Mouse (Mus musculus) embryonic facial prominence, embryonic 13.5 days (tissue): ENCODE data around the gene Anks6. TPM values are rescaled to one million over a fixed set of nuclear protein-coding genes. Genes with fewer than 3 reads are reported as not detected.

ENCODE experiments used
- ATAC-seq: fragments of 200-750 bp; cut with Nextera tagmentation; 2 replicates; pipeline ENCODE4 v1.8.0; 2017; ENCODE audit warnings: low read depth; ENCODE audit not compliant: insufficient number of reproducible peaks, insufficient read depth, low FRiP score, low TSS enrichment
- H3K27ac ChIP-seq: fragments of 300-500 bp; sonication (generic); 2 replicates; pipeline ENCODE4 v1.5.1; 2015; ENCODE audit warnings: moderate library complexity, mild to moderate bottlenecking, inconsistent platforms
- H3K27me3 ChIP-seq: fragments of 300-500 bp; sonication (generic); 2 replicates; pipeline ENCODE4 v1.6.1; 2015; ENCODE audit warnings: mild to moderate bottlenecking, inconsistent platforms
- H3K36me3 ChIP-seq: fragments of 300-500 bp; sonication (generic); 2 replicates; pipeline ENCODE4 v1.6.1; 2015; ENCODE audit warnings: mild to moderate bottlenecking, inconsistent platforms
- H3K4me1 ChIP-seq: fragments of 300-500 bp; sonication (generic); 2 replicates; pipeline ENCODE4 v1.6.1; 2015; ENCODE audit warnings: inconsistent platforms
- H3K4me2 ChIP-seq: fragments of 300-500 bp; sonication (generic); 2 replicates; pipeline ENCODE4 v1.6.1; 2015; ENCODE audit warnings: moderate library complexity, mild to moderate bottlenecking, inconsistent platforms
- H3K4me3 ChIP-seq: fragments of 300-500 bp; sonication (generic); 2 replicates; pipeline ENCODE4 v1.5.1; 2015; ENCODE audit warnings: mild to moderate bottlenecking, inconsistent platforms
- H3K9ac ChIP-seq: fragments of 300-500 bp; sonication (generic); 2 replicates; pipeline ENCODE4 v1.6.1; 2015; ENCODE audit warnings: mild to moderate bottlenecking, inconsistent platforms
- H3K9me3 ChIP-seq: fragments of 300-500 bp; sonication (generic); 2 replicates; pipeline ENCODE4 v1.6.1; 2016; ENCODE audit warnings: inconsistent platforms
- WGBS: fragments of 180-500 bp; shearing (Covaris S2); methylation state at CpG from one replicate; pipeline ENCODE4 v1.1.7; 2015; ENCODE audit warnings: mixed read lengths; 5-methylcytosine and 5-hydroxymethylcytosine counted together
- polyA plus RNA-seq: library from polyadenylated mRNA; unstranded; fragments of >200 nt; fragmentation: Nextera tagmentation; extraction: Ambion mirVana; gene quantifications from 2 replicates; pipeline ENCODE4 v1.2.1, GENCODE M21; 2015

Anks6 gene
- polyA plus RNA-seq = 5.3 and 6.0 TPM in 2 replicates

DNA sequence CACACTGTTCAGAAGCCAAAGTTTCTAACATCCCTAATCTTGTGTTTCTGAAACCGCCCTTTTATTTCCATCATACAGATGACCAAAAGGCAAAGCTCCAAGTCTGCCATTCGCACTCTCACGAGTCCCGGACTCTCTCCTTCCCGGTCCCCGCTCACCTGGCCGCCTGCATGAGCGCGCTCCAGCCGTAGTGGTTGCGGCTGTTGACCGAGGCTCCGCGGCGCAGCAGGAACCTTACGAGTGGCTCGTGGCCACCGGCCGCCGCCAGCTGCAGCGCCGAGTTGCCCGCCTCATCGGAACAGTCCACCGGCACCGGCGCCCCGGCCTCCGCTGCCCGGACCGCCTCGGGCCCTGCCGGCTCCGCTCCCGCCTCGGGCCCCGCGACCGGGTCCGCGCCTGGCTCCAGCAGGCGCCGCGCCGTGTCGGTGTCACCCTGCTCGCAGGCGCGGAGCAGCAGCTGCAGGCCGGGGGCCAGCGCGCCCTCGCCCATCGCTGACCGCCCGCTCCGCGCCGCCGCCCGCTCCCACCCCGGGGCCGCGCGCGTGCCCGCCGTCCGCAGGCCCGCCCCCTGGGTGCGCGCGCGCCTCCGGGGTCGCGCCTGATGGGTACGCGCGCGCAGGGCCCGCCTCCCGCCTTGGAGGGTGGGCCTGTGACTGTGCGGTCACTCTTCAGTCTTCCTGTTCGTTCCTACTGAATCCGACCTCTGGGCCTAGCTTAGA, at the start of gene Anks6:
Gene Anks6, minus strand, starts transcription at position 637 of the 719 bp plus-strand sequence.
- H3K4me3 ChIP-seq = peak within 1 kb of the TSS; percentile 80
- H3K27me3 ChIP-seq = no peaks in the 10 kb centered on the region
- H3K4me2 ChIP-seq = peak within 1 kb of the TSS; percentile 68
- H3K4me1 ChIP-seq = peaks cover 11% of the 10 kb centered on the region
- peak within 1 kb of the TSS; percentile 39 for H3K27ac ChIP-seq
- no peaks in the 10 kb centered on the region for H3K9me3 ChIP-seq
- peak; percentile 87 for ATAC-seq
- whole genome bisulfite sequencing = under 1% methylated on average over 45 of the region's 86 CpGs
- H3K9ac ChIP-seq = peak within 1 kb of the TSS; percentile 88
- no peaks in the 10 kb centered on the region for H3K36me3 ChIP-seq

DNA sequence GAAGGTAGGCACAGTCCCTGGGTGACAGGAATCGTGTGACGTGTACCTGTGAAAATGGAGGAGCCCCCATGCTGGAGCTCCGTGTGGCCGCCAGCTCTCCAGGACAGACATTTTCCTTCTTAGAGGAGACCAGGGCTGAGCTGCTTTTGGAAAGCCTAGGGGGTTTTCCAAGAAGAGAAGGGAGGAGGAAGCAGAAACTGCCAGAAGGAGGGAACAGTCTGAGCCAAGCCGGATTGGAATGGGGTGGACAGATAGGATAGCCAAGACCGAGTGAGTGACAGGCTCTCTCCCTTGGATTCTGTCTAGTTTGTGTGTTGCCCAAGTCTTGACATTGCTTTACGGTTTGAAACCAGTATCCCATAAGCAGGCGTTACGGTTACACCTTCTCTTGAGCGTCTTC, 46.3 kb upstream of the Anks6 start:
- ATAC-seq = no peak
- WGBS = 91% methylated on average over 10 of the region's 10 CpGs
- H3K27ac ChIP-seq = no peak overlapping the region
- no peak overlapping the region for H3K9ac ChIP-seq
- no peaks in the 10 kb centered on the region for H3K27me3 ChIP-seq
- H3K4me2 ChIP-seq = no peak overlapping the region
- H3K9me3 ChIP-seq = no peaks in the 10 kb centered on the region
- no peaks in the 10 kb centered on the region for H3K4me1 ChIP-seq
- no peak overlapping the region for H3K4me3 ChIP-seq
- H3K36me3 ChIP-seq = no peaks in the 10 kb centered on the region

DNA sequence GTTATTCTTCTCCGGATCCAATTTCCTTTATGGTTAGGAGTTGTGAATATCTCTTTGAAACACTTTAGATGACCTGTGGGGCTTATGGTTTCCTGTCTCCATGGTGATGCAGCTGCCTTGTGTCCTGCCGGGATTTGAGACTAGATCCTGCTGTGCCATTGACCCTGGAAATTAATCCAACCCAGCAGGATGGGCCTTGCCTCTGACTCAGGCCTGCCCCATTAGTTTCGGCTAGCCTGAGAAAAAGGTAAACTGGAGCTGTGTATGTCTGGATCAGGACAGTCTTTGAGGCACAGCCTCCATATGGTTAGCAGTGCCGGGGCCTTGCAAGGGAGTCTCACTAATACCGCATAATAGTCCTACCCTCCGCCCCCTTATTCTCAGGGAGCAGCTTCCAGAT, 36.4 kb upstream of the Anks6 start:
- 29% methylated on average over 6 of the region's 6 CpGs for WGBS
- Histone ChIP-seq H3K4me1 (peaks cover 12% of the 10 kb centered on the region), H3K9me3 (no peaks in the 10 kb centered on the region), H3K9ac (no peak overlapping the region), H3K27ac (no peak overlapping the region), H3K4me3 (no peak overlapping the region), H3K4me2 (no peak overlapping the region), H3K36me3 (no peaks in the 10 kb centered on the region), H3K27me3 (peaks cover 50% of the 10 kb centered on the region)
- ATAC-seq = no peak

DNA sequence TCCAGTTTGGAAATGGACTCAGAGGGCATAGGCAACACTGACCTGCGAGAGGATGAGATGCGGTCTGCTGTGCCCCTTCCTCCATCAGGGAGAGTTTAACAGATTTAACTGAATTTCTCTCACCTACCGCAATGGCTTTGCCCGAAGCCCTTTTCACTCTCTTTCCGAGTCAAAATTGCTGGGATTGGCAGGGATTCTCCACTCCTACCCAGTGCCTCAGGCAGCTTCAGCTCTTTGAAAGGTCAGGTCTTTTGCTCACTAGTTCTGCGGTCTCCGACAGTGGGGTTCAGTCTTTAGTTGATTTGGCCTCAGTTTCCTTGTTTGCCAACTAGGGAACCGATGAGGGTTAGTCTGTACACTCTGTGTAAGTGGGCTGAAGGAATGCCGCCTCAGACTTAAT, 35.9 kb upstream of the Anks6 start:
- Histone ChIP-seq H3K36me3 (no peaks in the 10 kb centered on the region), H3K9ac (no peak overlapping the region), H3K27me3 (peaks cover 50% of the 10 kb centered on the region), H3K27ac (no peak overlapping the region), H3K4me1 (peaks cover 12% of the 10 kb centered on the region), H3K4me3 (peak overlapping the region; percentile 68; the same call in 1 of the 2 replicates), H3K4me2 (no peak overlapping the region; the same call in 1 of the 2 replicates), H3K9me3 (no peaks in the 10 kb centered on the region)
- no peak for ATAC-seq
- 20% methylated on average over 9 of the region's 9 CpGs for WGBS

DNA sequence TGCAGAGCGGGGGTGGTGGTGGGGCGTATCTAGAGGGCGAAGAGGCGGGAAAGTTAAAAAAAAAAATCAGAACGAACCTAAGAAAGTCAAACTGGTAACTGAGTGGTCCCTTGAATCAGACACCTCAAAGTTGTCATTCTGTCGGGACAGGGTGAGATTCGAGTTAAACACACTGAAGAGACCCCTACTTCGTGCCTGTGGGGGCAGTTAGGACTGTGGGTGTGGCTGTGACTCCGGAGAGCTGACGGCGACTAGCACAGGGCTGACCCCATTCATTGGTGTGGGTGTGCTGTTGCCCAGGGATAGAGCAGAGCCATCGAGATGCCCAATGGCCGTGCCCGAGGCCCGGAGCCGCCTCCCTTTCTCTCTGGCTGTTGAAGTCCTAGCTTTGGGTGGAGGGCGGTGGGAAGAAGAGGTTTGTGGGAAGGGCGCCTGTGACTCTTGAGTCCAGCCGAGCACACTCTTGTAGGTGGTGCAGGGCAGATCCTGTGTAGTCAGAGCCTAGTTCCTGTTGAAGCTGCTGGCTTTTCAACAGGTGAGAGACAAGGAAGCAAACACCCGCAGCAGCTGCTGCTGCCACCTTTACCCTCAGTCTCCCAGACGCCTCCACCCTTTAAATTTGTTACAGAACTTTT, 35.3 kb upstream of the Anks6 start:
- WGBS = 1% methylated on average over 21 of the region's 21 CpGs
- Histone ChIP-seq H3K9me3 (no peaks in the 10 kb centered on the region), H3K4me2 (peak overlapping the region; percentile 100), H3K27me3 (peaks cover 50% of the 10 kb centered on the region), H3K27ac (no peak overlapping the region), H3K4me1 (peaks cover 12% of the 10 kb centered on the region), H3K4me3 (peak overlapping the region; percentile 68), H3K36me3 (no peaks in the 10 kb centered on the region), H3K9ac (peak overlapping the region; percentile 72)
- no peak for ATAC-seq

DNA sequence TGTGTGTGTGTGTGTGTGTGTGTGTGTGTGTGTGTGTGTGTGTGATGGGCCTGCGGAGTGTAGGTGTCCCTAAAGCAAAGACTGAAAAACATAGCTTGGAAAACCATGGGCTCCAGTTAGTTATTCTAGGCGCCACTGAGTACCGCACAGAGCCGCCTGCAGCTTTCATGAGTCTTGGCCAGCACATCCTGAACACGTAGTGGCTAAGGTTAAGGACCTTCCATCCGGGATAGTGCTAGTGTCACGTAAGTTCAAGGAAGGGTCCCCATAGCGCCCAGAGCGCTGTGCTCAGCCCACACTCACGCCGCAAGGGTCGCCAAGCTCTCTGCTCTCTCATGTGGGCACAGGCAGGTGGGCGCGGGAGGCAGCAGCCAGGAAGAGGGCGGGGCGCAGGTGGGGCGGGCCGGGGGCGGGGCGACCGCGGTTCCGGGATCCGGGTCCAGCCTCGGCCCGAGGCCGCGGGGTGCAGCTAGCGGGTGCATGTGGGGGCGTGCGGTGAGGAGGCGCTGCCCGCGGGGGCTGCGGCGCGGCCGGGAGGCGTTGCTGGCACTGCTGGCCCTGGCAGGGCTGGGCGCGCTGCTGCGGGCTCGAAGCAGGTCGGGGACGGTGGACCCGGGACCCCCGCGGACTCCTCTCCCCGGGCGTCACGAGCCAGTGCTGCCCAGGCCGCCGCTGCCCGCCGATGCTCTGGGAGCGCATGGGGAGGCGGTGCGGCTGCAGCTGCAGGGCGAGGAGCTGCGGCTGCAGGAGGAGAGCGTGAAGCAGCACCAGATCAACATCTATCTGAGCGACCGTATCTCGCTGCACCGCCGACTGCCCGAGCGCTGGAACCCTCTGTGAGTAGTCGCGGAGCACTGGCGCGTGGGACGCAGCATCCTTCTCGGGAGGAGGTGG, 34.5 kb upstream of the Anks6 start, which contains the start of gene Galnt12:
Gene Galnt12, plus strand, starts transcription at position 417 of the 894 bp plus-strand sequence.
- under 1% methylated on average over 67 of the region's 74 CpGs for WGBS
- Histone ChIP-seq H3K27me3 (peaks cover 50% of the 10 kb centered on the region), H3K27ac (no peak within 1 kb of the TSS), H3K36me3 (no peaks in the 10 kb centered on the region), H3K9ac (peak within 1 kb of the TSS; percentile 72), H3K4me2 (peak within 1 kb of the TSS; percentile 100), H3K4me1 (peaks cover 12% of the 10 kb centered on the region), H3K9me3 (no peaks in the 10 kb centered on the region), H3K4me3 (peak within 1 kb of the TSS; percentile 68)
- peak; percentile 43; the same call in 1 of the 2 replicates for ATAC-seq

DNA sequence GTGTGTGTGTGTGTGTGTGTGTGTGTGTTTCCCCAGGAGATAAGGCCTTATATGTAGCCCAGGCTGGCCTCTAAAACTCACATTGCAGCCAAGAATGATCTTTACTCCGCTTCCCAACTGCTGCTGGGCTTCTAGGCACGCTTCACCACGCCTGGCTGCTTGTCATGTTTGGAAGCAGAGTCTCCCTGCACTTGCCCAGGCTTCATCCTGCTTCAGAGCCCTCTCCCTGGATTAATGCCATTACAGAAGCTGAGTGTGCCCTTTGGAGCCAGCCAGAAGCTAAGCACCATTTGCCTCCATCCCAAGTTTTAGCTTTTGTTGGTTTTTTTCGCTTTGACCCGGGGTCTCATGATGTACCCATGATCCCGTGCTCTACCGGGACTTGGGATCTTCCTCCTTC, 31.4 kb upstream of the Anks6 start:
- Histone ChIP-seq H3K9ac (no peak overlapping the region), H3K36me3 (no peaks in the 10 kb centered on the region), H3K27me3 (peaks cover 34% of the 10 kb centered on the region), H3K4me2 (no peak overlapping the region), H3K4me3 (no peak overlapping the region), H3K27ac (no peak overlapping the region), H3K9me3 (no peaks in the 10 kb centered on the region), H3K4me1 (peaks cover 12% of the 10 kb centered on the region)
- ATAC-seq = no peak
- WGBS = 88% methylated on average over 7 of the region's 7 CpGs

DNA sequence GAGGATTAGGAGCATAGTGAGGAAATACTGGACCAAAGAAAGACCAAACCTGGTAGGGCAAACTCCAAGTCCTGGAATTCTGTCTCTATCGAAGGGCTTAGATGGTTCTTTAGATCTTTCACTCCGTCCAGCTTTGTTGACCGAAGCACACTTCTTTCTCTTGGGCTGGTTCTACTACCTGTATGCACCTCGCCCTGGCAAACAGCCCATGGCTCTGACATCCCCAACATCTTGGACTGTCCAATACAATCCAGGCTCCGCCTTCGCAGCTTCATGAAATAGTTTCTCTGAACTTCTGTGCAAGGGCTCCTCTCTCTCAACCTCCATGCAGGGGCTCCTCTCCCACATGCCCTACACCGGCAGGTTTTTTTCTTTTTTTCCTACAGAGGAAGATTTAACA, 26.6 kb upstream of the Anks6 start:
- no peak overlapping the region for H3K4me3 ChIP-seq
- no peak overlapping the region for H3K9ac ChIP-seq
- no peak overlapping the region for H3K27ac ChIP-seq
- no peaks in the 10 kb centered on the region for H3K4me1 ChIP-seq
- no peak overlapping the region for H3K4me2 ChIP-seq
- H3K27me3 ChIP-seq = no peaks in the 10 kb centered on the region
- H3K36me3 ChIP-seq = no peaks in the 10 kb centered on the region
- no peaks in the 10 kb centered on the region for H3K9me3 ChIP-seq
- no peak for ATAC-seq
- WGBS = 89% methylated on average over 7 of the region's 7 CpGs

DNA sequence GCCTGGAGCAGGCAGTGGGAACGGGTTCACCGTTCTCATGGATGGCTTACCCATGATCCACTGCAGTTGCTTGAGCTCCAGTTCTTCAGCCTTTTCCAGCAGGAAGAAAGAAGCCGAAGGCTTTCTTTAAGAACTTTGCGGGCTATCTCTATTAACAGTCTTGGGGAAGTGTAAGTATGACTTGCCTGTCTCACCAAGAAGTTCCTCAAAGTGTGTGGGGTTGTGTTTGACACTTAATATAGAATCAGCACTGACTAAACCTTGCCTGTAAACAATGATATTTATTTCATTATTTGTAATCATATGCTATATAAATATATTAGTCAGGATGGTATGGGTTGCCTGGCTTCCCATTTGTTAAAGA, 23.4 kb upstream of the Anks6 start:
- Histone ChIP-seq H3K27ac (no peak overlapping the region), H3K9me3 (no peaks in the 10 kb centered on the region), H3K9ac (no peak overlapping the region), H3K27me3 (no peaks in the 10 kb centered on the region), H3K4me1 (no peaks in the 10 kb centered on the region), H3K4me3 (no peak overlapping the region), H3K4me2 (no peak overlapping the region), H3K36me3 (no peaks in the 10 kb centered on the region)
- no peak for ATAC-seq
- 94% methylated on average over 4 of the region's 4 CpGs for WGBS

DNA sequence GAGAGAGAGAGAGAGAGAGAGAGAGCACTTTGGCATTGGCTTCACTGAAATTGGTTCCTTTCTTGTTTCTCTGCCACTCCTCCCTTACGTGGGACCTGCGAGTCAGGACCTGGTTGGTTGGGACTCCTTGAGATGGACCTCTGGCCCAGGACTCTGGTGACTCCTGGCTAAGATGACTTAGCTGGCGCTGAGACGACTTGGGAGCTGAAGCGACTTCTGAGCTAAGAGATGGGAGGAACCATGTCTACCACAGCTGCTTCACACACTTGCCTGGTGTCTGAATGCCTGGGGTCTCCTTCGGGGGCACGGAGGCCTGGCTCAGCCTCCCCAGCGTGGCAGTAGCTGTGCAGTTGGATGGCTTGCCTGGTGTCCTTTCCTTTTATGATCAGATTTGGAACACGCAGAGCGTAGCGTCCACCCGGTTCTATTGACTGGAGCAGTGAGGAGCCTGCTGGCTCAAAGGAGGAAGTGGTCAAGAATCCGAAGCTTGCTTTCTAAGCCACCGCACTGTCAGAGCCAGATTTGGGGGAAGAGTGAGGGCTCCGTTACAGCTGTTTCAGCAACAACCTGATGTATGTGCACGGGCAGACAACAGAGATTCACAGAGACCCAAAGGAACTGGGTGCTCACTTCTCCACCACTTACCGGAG, 22.9 kb upstream of the Anks6 start:
- 88% methylated on average over 17 of the region's 17 CpGs for WGBS

DNA sequence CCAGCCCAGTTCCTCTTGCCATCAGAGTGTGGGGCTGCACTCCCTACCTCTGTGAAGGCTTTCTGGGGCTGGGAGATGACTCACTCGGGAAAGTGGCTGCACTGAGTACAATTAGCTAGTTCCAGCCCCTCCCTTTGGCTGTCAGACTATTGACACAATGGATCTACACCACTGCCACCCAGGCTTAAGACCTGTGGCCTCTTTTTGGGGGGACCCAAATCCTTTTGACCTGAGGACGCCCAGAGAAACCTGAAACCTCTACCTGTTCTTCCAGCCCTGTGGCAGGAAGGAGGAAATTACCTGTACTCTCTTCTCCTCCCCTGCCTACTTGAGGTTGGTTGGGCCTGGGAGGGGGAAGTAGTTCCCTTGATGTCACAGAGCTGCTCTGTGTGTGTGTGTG, 17.8 kb upstream of the Anks6 start:
- Histone ChIP-seq H3K4me1 (no peaks in the 10 kb centered on the region), H3K9me3 (no peaks in the 10 kb centered on the region), H3K9ac (no peak overlapping the region), H3K4me3 (no peak overlapping the region), H3K36me3 (no peaks in the 10 kb centered on the region), H3K27me3 (no peaks in the 10 kb centered on the region), H3K27ac (no peak overlapping the region), H3K4me2 (no peak overlapping the region)
- WGBS = 35% methylated on average over 2 of the region's 2 CpGs
- no peak for ATAC-seq

More for the DNA sequence above, 22.9 kb upstream of the Anks6 start:
- no peak for ATAC-seq
- Histone ChIP-seq H3K27ac (no peak overlapping the region), H3K36me3 (no peaks in the 10 kb centered on the region), H3K4me2 (no peak overlapping the region), H3K27me3 (no peaks in the 10 kb centered on the region), H3K9ac (no peak overlapping the region), H3K9me3 (no peaks in the 10 kb centered on the region), H3K4me3 (no peak overlapping the region), H3K4me1 (no peaks in the 10 kb centered on the region)
